Mouse (Mus musculus): ENCODE data around the gene Iqcn.

- TF ChIP-seq CTCF (conservative IDR thresholded peaks at IDR 0.05; ENCODE audit: low read length) (no peak), POU5F1 (IDR thresholded peaks at IDR 0.05; ENCODE audit: borderline replicate concordance, low read length) (no peak)
Measured at GRCm38 (mm10) chr8:70697366-70698250, 5.6 kb upstream of the Iqcn start.
